Mouse (Mus musculus): ENCODE data around the gene Zfp97.
"Not testable (repeated sequence)": the region's sequence is repeated elsewhere in the genome, so short reads cannot be mapped to it uniquely, and the experiment has no call there.

Gene Zfp97

DNA sequence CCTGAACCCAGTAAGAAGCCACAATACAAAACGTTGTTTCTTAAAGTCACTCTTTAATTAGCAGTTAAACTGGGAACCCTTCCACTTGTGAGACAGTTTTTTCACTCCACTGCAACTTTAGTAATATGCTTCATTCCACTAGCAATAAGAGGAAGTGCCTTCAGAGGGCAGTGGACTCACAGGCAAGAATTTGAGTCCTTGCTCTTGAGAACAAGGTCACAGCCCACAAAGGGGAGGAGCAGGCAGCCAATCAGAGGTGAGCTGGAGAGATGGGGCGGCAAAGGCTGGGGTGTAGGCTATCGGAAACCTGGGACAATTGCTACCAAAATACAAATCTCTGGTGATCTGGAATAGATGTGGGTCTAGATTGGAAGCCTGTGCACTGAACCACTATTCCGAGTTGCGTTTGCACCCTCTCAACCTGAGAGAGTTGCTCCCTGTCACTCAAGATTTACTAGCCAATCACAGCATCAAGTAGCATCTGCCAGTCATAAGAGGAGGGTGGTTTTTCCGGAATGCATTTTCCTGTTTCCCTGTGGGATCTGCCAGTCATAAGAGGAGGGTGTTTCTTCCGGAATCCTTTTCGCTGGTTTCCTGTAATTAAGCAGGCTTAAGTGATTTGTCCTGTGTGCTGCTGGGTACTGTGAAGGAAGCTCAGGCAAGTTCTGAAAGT lies at the start of gene Zfp97:
Gene Zfp97, plus strand, starts transcription at position 586 of the 673 bp plus-strand sequence.
- DNase-seq (ENCODE audit: low spot score in 2 of 2) = not testable (repeated sequence)

GRCm38 (mm10) chr17:17178757-17179413 lies 57.7 kb downstream of the Zfp97 start:
- not testable (repeated sequence) for DNase-seq (ENCODE audit: low spot score in 2 of 2)

GRCm38 (mm10) chr17:17194761-17195160 lies 73.5 kb downstream of the Zfp97 start:
- DNase-seq (ENCODE audit: low spot score in 2 of 2) = not testable (repeated sequence)

GRCm38 (mm10) chr17:17195178-17195577 lies 74.0 kb downstream of the Zfp97 start:
- no peak for DNase-seq (ENCODE audit: low spot score in 2 of 2)

DNA sequence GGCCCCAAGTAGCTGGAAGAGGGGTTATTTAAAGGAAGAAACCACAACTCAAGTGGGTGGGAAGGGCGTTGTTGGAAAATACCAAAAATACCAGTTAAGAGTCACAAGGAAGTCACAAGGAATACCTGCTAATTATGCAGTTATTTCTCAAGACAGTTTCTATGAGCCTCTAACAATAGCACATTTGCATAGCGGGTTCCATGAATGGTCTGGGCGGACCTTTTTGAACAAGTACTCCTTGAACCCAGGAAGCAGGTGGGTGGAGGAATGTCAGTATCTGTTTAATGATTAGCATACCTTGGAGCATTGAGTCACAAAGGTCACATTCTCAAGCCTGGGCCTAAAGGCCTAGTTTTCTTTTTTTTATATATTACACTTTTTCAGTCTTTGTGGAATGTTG lies 74.9 kb downstream of the Zfp97 start:
- DNase-seq (ENCODE audit: low spot score in 2 of 2) = not testable (repeated sequence)

Measured in thymus, postnatal 10 days (tissue).